Mouse (Mus musculus): Measurements from ENCODE around the gene Clec2e. TPM values are rescaled to one million over a fixed set of nuclear protein-coding genes. Genes with fewer than 3 reads are reported as not detected.

Gene Clec2e
- total and polyA plus RNA-seq, 3 experiments: not detected

DNA sequence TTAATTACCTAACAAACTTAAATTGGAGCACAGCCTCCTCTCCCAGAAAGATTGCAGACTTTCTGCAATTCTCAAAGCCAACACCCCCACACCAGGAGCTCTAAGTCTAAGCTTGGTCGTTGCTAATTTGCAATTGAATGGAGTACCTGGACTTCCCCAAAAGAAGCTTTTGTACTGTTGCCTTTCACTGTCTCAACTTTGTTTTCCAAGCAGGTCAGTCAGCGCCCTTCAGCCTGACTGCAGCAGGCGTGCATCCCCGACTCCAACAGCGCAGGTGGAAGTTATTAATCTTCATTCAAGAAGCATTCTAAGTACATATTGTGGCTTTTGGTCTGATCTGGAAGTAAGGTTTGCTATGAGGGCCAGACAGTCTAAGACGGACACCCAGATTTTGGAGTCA lies 15.6 kb downstream of the Clec2e start:
- TF ChIP-seq TBP (conservative IDR thresholded peaks at IDR 0.05; ENCODE audit: low read depth, low read length) (no peak), KAT2A (IDR thresholded peaks at IDR 0.05; ENCODE audit: insufficient replicate concordance, low read length) (no peak), ZMIZ1 (IDR thresholded peaks at IDR 0.05; ENCODE audit: low read depth, low read length) (no peak), POLR2A (IDR thresholded peaks at IDR 0.05; ENCODE audit: low read depth, low read length) (no peak), RAD21 (IDR thresholded peaks at IDR 0.05; ENCODE audit: low read depth, low read length) (no peak), POLR2AphosphoS2 (IDR thresholded peaks at IDR 0.05; ENCODE audit: low read depth, low read length) (no peak), CHD2 (IDR thresholded peaks at IDR 0.05; ENCODE audit: low read length) (no peak), CTCF (conservative IDR thresholded peaks at IDR 0.05 in 1 of 2, IDR thresholded peaks at IDR 0.05 in 1 of 2; ENCODE audit: low read depth in 2 of 2, low read length in 2 of 2) (no peak), ZNF384 (IDR thresholded peaks at IDR 0.05; ENCODE audit: low read depth, low read length) (no peak)
- dilution Hi-C loops (cut with MboI; ENCODE audit: extremely low pct_ligation_motif_present, extremely low pct_unique_long_range_greater_than_20kb, low sequenced_read_pairs): no loop called here
- Histone ChIP-seq H3K4me1 (ENCODE audit: control insufficient read depth in 1 of 2, insufficient read depth in 2 of 2) (no peaks in the 10 kb centered on the region), H3K36me3 (replicated peaks in 1 of 2; ENCODE audit: control insufficient read depth in 1 of 2, insufficient read depth in 1 of 2, low read length in 1 of 2) (no peaks in the 10 kb centered on the region), H3K4me2 (ENCODE audit: insufficient read depth, low read depth, poor library complexity, severe bottlenecking) (no peak overlapping the region), H3K27ac (ENCODE audit: insufficient read depth, low read depth) (no peak overlapping the region), H3K9ac (ENCODE audit: insufficient read depth, low read depth) (no peak overlapping the region), H3K9me3 (replicated peaks; ENCODE audit: low read length) (peaks cover 16% of the 10 kb centered on the region), H3K4me3 (replicated peaks in 1 of 3; ENCODE audit: low read depth in 2 of 3, low read length in 2 of 3, poor library complexity in 1 of 3) (no peak overlapping the region), H3K27me3 (replicated peaks) (no peaks in the 10 kb centered on the region), H3K79me2 (replicated peaks; ENCODE audit: control insufficient read depth, extremely low read depth, insufficient read depth, poor library complexity, severe bottlenecking) (no peaks in the 10 kb centered on the region)
- no peak for DNase-seq (ENCODE audit: extremely low read depth)
- in situ Hi-C loops (cut with MboI; ENCODE audit: low pct_ligation_motif_present, low pct_unique_long_range_greater_than_20kb, low sequenced_read_pairs): no loop called here

GRCm38 (mm10) chr6:129066986-129067385 lies 33.7 kb downstream of the Clec2e start:
- dilution Hi-C loops (cut with MboI; ENCODE audit: extremely low pct_ligation_motif_present, extremely low pct_unique_long_range_greater_than_20kb, low sequenced_read_pairs): no loop called here
- DNase-seq (ENCODE audit: extremely low read depth): peak; percentile 80

More at GRCm38 (mm10) chr6:129066986-129067385, 33.7 kb downstream of the Clec2e start:
- H3K27me3 ChIP-seq (replicated peaks): no peaks in the 10 kb centered on the region
- H3K27ac ChIP-seq (ENCODE audit: insufficient read depth, low read depth): no peak overlapping the region
- H3K4me2 ChIP-seq (ENCODE audit: insufficient read depth, low read depth, poor library complexity, severe bottlenecking): no peak overlapping the region
- H3K9ac ChIP-seq (ENCODE audit: insufficient read depth, low read depth): no peak overlapping the region
- H3K36me3 ChIP-seq (replicated peaks in 1 of 2; ENCODE audit: control insufficient read depth in 1 of 2, insufficient read depth in 1 of 2, low read length in 1 of 2): no peaks in the 10 kb centered on the region
- in situ Hi-C loops (cut with MboI; ENCODE audit: low pct_ligation_motif_present, low pct_unique_long_range_greater_than_20kb, low sequenced_read_pairs): no loop called here
- TF ChIP-seq MYC (IDR thresholded peaks at IDR 0.05; ENCODE audit: low read depth, low read length) (no peak), BHLHE40 (IDR thresholded peaks at IDR 0.05; ENCODE audit: low read depth, low read length) (no peak), HCFC1 (IDR thresholded peaks at IDR 0.05; ENCODE audit: low read depth, low read length) (no peak), CHD1 (IDR thresholded peaks at IDR 0.05; ENCODE audit: low read depth, low read length) (no peak), MEF2A (IDR thresholded peaks at IDR 0.05; ENCODE audit: borderline replicate concordance, low read depth, low read length) (0 out of 2 replicates have a peak, but pooled peaks have one; percentile 23), CTCF (conservative IDR thresholded peaks at IDR 0.05 in 1 of 2, IDR thresholded peaks at IDR 0.05 in 1 of 2; ENCODE audit: low read depth in 2 of 2, low read length in 2 of 2) (peak; percentile 77 to 92), JUND (conservative IDR thresholded peaks at IDR 0.05; ENCODE audit: low read depth, low read length) (no peak), RAD21 (IDR thresholded peaks at IDR 0.05; ENCODE audit: low read depth, low read length) (peak; percentile 83), POLR2AphosphoS2 (IDR thresholded peaks at IDR 0.05; ENCODE audit: low read depth, low read length) (no peak), IRF4 (IDR thresholded peaks at IDR 0.05; ENCODE audit: low read depth, low read length) (no peak; the same call in 1 of the 2 replicates), NELFE (IDR thresholded peaks at IDR 0.05; ENCODE audit: low read depth, low read length) (peak; percentile 12; the same call in 1 of the 2 replicates), MXI1 (IDR thresholded peaks at IDR 0.05; ENCODE audit: low read depth, low read length) (no peak), ZC3H11A (IDR thresholded peaks at IDR 0.05; ENCODE audit: low read depth, low read length) (peak; percentile 79), RCOR1 (conservative IDR thresholded peaks at IDR 0.05; ENCODE audit: low read depth, low read length) (no peak), SMC3 (IDR thresholded peaks at IDR 0.05; ENCODE audit: low read depth, low read length) (peak; percentile 94), USF1 (IDR thresholded peaks at IDR 0.05; ENCODE audit: low read depth, low read length) (no peak), USF2 (conservative IDR thresholded peaks at IDR 0.05; ENCODE audit: low read depth, low read length) (no peak)
- peaks cover 3% of the 10 kb centered on the region for H3K9me3 ChIP-seq (replicated peaks; ENCODE audit: low read length)
- no peak overlapping the region for H3K4me3 ChIP-seq (replicated peaks in 1 of 3; ENCODE audit: low read depth in 2 of 3, low read length in 2 of 3, poor library complexity in 1 of 3)
- H3K79me2 ChIP-seq (replicated peaks; ENCODE audit: control insufficient read depth, extremely low read depth, insufficient read depth, poor library complexity, severe bottlenecking): no peaks in the 10 kb centered on the region
- H3K4me1 ChIP-seq (ENCODE audit: control insufficient read depth in 1 of 2, insufficient read depth in 2 of 2): peaks cover 0 to 14% of the 10 kb centered on the region in 2 experiments; a peak in 2 of 4 replicates
